Mouse (Mus musculus): ENCODE results near the gene Dennd1a. TPM values are rescaled to one million over a fixed set of nuclear protein-coding genes. Genes with fewer than 3 reads are reported as not detected.

Gene Dennd1a
- polyA plus RNA-seq, 1 experiment, result 21.6 TPM

DNA sequence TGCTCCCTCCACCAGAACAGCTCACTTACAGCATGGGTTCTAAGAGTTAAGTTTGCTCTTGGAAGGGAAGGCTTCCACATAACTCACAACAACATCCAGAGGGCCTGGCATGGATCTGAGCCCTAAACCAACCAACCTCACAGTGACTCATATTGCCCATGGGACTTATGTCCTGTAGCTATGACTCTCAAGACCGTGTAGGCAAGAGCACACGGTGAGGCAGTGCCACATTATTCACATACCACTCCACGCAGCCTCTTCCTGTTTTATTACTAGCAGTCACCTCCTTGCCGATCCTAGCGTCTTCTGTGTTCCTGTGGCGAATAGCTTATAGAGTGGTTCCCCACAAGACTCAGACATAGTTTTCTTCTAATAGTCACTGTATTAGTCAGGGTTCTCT, 537.9 kb downstream of the Dennd1a start:
- no peaks in the 10 kb centered on the region for H3K4me1 ChIP-seq (ENCODE audit: control insufficient read depth, insufficient read depth, low read length)
- no peaks in the 10 kb centered on the region for H3K27me3 ChIP-seq (ENCODE audit: control insufficient read depth, insufficient read depth, low read length)
- TF ChIP-seq CTCF (IDR thresholded peaks at IDR 0.05; ENCODE audit: control insufficient read depth, insufficient read depth, insufficient replicate concordance, low read depth, low read length) (no peak), POLR2A (IDR thresholded peaks at IDR 0.05; ENCODE audit: control insufficient read depth, low read depth, low read length) (no peak)
- no peak overlapping the region for H3K4me3 ChIP-seq (ENCODE audit: control insufficient read depth, low read depth, low read length)
- H3K36me3 ChIP-seq (ENCODE audit: control insufficient read depth, insufficient read depth, low read length), result no peaks in the 10 kb centered on the region
- H3K27ac ChIP-seq (ENCODE audit: control insufficient read depth, insufficient read depth, low read depth, low read length), result no peak overlapping the region

Other genes with a start within 250 kb of the Dennd1a start
- gene Lhx2, start 51.9 kb upstream of the Dennd1a start, polyA plus RNA-seq (2012; rRNA removed), result 1.0 and 1.3 TPM in 2 replicates
- 3.3 and 4.0 TPM in 2 replicates for gene Nek6, start 224.3 kb upstream of the Dennd1a start, polyA plus RNA-seq (2012; rRNA removed)